Mouse (Mus musculus) intestine, postnatal 0 days (tissue): Measurements from ENCODE around the gene Ift88. TPM values are rescaled to one million over a fixed set of nuclear protein-coding genes. Genes with fewer than 3 reads are reported as not detected.
A peak's percentile ranks its signal among the peaks of the same experiment; 100 is the strongest.
"Not testable (repeated sequence)": the region's sequence is repeated elsewhere in the genome, so short reads cannot be mapped to it uniquely, and the experiment has no call there.

Source experiments
- ATAC-seq: fragments of 200-750 bp; cut with Nextera tagmentation; 2 replicates; pipeline ENCODE4 v1.8.0; 2017; ENCODE audit warnings: mild to moderate bottlenecking, moderate TSS enrichment, moderate library complexity
- H3K27ac ChIP-seq: fragments of 300-500 bp; sonication (generic); 2 replicates; pipeline ENCODE4 v1.5.1; 2014; ENCODE audit warnings: mild to moderate bottlenecking, low read depth, low read length, moderate library complexity
- H3K27me3 ChIP-seq: fragments of 300-500 bp; sonication (generic); replicated peaks from 2 replicates; pipeline ENCODE4 v1.6.1; 2014; ENCODE audit warnings: low read length, mixed read lengths; ENCODE audit not compliant: control insufficient read depth, insufficient read depth
- H3K36me3 ChIP-seq: fragments of 300-500 bp; sonication (generic); 2 replicates; pipeline ENCODE4 v1.6.1; 2014; ENCODE audit warnings: mild to moderate bottlenecking, moderate library complexity; ENCODE audit not compliant: control insufficient read depth, insufficient read depth
- H3K4me1 ChIP-seq: fragments of 300-500 bp; sonication (generic); replicated peaks from 2 replicates; pipeline ENCODE4 v1.6.1; 2014; ENCODE audit warnings: antibody characterized with exemption, low read length, mixed read lengths; ENCODE audit not compliant: control insufficient read depth, insufficient read depth
- H3K4me2 ChIP-seq: fragments of 300-500 bp; sonication (generic); replicated peaks from 2 replicates; pipeline ENCODE4 v1.6.1; 2014; ENCODE audit warnings: low read depth, mild to moderate bottlenecking, moderate library complexity
- H3K4me3 ChIP-seq: fragments of 300-500 bp; sonication (generic); 2 replicates; pipeline ENCODE4 v1.5.1; 2014; ENCODE audit warnings: low read depth, low read length
- H3K9ac ChIP-seq: fragments of 300-500 bp; sonication (generic); 2 replicates; pipeline ENCODE4 v1.6.1; 2014; ENCODE audit warnings: mild to moderate bottlenecking, low read depth, low read length
- H3K9me3 ChIP-seq: fragments of 300-500 bp; sonication (generic); 2 replicates; pipeline ENCODE4 v1.6.1; 2016; ENCODE audit warnings: mixed run types; ENCODE audit not compliant: control insufficient read depth
- CTCF ChIP-seq: sonication (generic); IDR thresholded peaks from 2 replicates; pipeline ENCODE4 v1.5.1; 2016; ENCODE audit warnings: low read depth, mild to moderate bottlenecking, control low read depth, antibody characterized with exemption, moderate library complexity
- WGBS: fragments of 180-500 bp; shearing (Covaris S2); extraction: QIAGEN DNeasy Blood & Tissue Kit; methylation state at CpG from one replicate; pipeline ENCODE4 v1.1.7; 2014; 5-methylcytosine and 5-hydroxymethylcytosine counted together
- polyA plus RNA-seq: library from polyadenylated mRNA; unstranded; fragments of >200 nt; fragmentation: Nextera tagmentation; extraction: Ambion mirVana; gene quantifications from 2 replicates; pipeline ENCODE4 v1.2.1, GENCODE M21; 2015

The Ift88 gene
- polyA plus RNA-seq, 1 experiment from 2014 or later = 5.1 TPM

GRCm38 (mm10) chr14:57417187-57417586 lies 6.7 kb upstream of the Ift88 start:
- Histone ChIP-seq H3K9ac (no peak overlapping the region), H3K27ac (no peak overlapping the region), H3K36me3 (no peaks in the 10 kb centered on the region), H3K4me2 (no peak overlapping the region), H3K27me3 (no peaks in the 10 kb centered on the region), H3K4me1 (no peaks in the 10 kb centered on the region; the same call in 1 of the 2 replicates), H3K4me3 (no peak overlapping the region), H3K9me3 (no peaks in the 10 kb centered on the region)
- TF ChIP-seq CTCF = no peak
- ATAC-seq = no peak
- WGBS = 62% methylated on average over 2 of the region's 2 CpGs

DNA sequence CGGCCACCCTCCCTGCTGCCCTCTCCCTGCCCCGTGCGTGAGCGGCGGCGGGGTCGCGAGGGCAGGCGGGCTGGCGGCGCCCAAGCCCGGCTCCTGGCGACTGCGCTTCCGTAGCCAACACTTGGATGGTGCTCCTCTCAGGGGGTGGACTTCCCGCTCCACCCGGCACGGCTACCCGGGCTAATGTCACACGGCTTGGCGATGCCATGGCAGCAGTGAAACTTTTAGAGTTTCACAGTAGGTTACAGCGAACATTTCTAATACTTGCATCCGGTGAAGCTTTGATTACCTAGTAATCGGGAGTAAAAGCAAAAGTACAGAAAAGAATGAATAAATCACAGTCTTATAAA lies 325 bp downstream of the Ift88 start:
- Histone ChIP-seq H3K9ac (peak overlapping the region; percentile 80), H3K27ac (peak overlapping the region; percentile 47; the same call in 1 of the 2 replicates), H3K4me2 (peak overlapping the region; percentile 89), H3K36me3 (no peaks in the 10 kb centered on the region), H3K9me3 (no peaks in the 10 kb centered on the region), H3K4me3 (peak overlapping the region; percentile 89), H3K4me1 (no peaks in the 10 kb centered on the region), H3K27me3 (no peaks in the 10 kb centered on the region)
- 0 out of 2 replicates have a peak, but pooled peaks have one; percentile 18 for TF ChIP-seq CTCF
- peak; percentile 77 for ATAC-seq
- under 1% methylated on average over 24 of the region's 24 CpGs for WGBS

DNA sequence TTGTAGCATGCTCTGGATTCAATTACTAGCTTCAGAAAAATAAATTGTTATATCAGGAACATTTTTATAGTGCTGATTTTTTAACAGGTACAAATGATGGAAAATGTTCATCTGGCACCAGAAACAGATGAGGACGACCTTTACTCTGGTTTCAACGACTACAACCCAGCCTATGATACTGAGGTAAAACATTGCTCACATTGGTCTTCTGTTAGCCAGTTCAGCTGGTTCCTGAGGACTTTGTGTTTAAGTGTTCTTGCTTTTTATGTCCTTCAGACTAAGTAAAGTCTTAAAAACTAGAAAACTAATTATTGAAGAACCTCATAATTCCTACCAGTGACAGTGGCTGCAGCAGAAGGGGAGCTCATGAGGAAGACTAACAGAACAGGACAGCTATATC lies 6.6 kb downstream of the Ift88 start:
- 61% methylated on average over 2 of the region's 2 CpGs for WGBS
- Histone ChIP-seq H3K9ac (no peak overlapping the region; the same call in 1 of the 2 replicates), H3K36me3 (0 out of 2 replicates have a peak, but pooled peaks cover 3% of the 10 kb centered on the region), H3K27me3 (no peaks in the 10 kb centered on the region), H3K4me1 (no peaks in the 10 kb centered on the region), H3K27ac (no peak overlapping the region), H3K4me2 (no peak overlapping the region), H3K9me3 (no peaks in the 10 kb centered on the region), H3K4me3 (no peak overlapping the region)
- no peak for TF ChIP-seq CTCF
- ATAC-seq = no peak

- no peaks in the 10 kb centered on the region for H3K36me3 ChIP-seq
- H3K4me3 ChIP-seq = no peak overlapping the region
- no peak overlapping the region for H3K27ac ChIP-seq
- H3K4me2 ChIP-seq = no peak overlapping the region
- TF ChIP-seq CTCF = no peak
- H3K27me3 ChIP-seq = no peaks in the 10 kb centered on the region
- ATAC-seq = no peak
- WGBS = 69% methylated on average over 1 of the region's 1 CpGs
- no peaks in the 10 kb centered on the region for H3K9me3 ChIP-seq
- H3K4me1 ChIP-seq = no peaks in the 10 kb centered on the region
- no peak overlapping the region for H3K9ac ChIP-seq
Measured at GRCm38 (mm10) chr14:57452516-57452915, 28.7 kb downstream of the Ift88 start.

DNA sequence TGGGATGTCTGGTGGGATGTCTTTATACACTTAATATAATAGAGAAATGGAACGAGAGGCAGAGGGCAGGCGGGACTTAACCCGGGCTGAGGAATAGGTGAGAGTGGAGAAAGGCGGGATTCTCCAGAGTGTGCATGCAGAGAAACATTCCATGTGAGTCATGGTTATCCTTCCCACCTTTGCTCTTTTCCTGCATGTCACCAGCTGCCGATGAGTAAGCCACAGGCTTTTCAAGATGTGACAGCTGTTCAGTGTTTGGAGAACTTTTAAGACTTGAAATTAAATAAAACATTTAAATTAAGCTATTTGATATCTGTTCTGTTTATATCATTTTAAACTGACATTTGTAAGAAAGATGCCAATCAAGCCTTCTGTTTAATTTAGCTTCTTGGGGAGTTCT lies 36.0 kb downstream of the Ift88 start:
- no peak overlapping the region for H3K27ac ChIP-seq
- no peak overlapping the region for H3K9ac ChIP-seq
- no peak for TF ChIP-seq CTCF
- H3K4me1 ChIP-seq = no peaks in the 10 kb centered on the region
- no peak overlapping the region for H3K4me3 ChIP-seq
- no peaks in the 10 kb centered on the region for H3K36me3 ChIP-seq
- WGBS = 84% methylated on average over 5 of the region's 5 CpGs
- no peak overlapping the region for H3K4me2 ChIP-seq
- H3K27me3 ChIP-seq = no peaks in the 10 kb centered on the region
- no peaks in the 10 kb centered on the region for H3K9me3 ChIP-seq
- no peak for ATAC-seq

- not testable (repeated sequence) for H3K4me1 ChIP-seq, H3K4me2 ChIP-seq, H3K36me3 ChIP-seq, H3K27me3 ChIP-seq, H3K4me3 ChIP-seq, H3K9me3 ChIP-seq, H3K27ac ChIP-seq, ATAC-seq, H3K9ac ChIP-seq
- whole genome bisulfite sequencing = 77% methylated on average over 5 of the region's 5 CpGs
Measured at GRCm38 (mm10) chr14:57460326-57460725, 36.5 kb downstream of the Ift88 start.

DNA sequence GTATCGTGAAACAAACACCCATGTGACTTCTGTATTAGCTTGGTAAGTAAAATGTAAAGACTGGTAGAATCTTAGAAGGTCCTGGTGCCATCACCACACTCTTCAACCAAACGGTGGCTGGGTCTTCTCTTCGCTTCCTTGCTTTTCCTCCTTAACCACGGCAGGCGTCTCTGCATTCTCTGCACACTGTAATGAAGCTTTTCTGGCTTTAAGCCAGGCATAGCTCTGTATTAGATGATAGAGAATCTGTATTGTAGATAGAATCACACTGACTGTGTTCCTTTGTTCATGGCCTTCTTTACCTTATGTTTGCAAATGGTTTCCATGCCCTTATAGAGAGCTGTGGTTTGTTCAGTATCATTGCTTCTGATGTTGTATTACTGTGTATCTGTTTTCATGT lies 39.0 kb downstream of the Ift88 start:
- no peak for TF ChIP-seq CTCF
- WGBS = 78% methylated on average over 5 of the region's 5 CpGs

More for the DNA sequence above, 39.0 kb downstream of the Ift88 start:
- Histone ChIP-seq H3K9me3 (no peaks in the 10 kb centered on the region), H3K4me2 (no peak overlapping the region), H3K27ac (no peak overlapping the region), H3K4me3 (no peak overlapping the region), H3K4me1 (no peaks in the 10 kb centered on the region), H3K27me3 (no peaks in the 10 kb centered on the region), H3K36me3 (no peaks in the 10 kb centered on the region), H3K9ac (no peak overlapping the region)
- no peak for ATAC-seq
